Mouse (Mus musculus) myocyte (in vitro differentiated cells): Measurements from ENCODE around the gene Rnf220.

ENCODE experiments used
- CEBPB ChIP-seq: IDR thresholded peaks from 2 replicates; pipeline ENCODE4 v1.6.1; 2011; ENCODE audit warnings: mild to moderate bottlenecking, moderate library complexity; ENCODE audit not compliant: poor library complexity, insufficient read depth, severe bottlenecking
- MAX ChIP-seq: IDR thresholded peaks from one replicate; pipeline ENCODE4 v1.6.1; 2011; ENCODE audit warnings: low read depth, mild to moderate bottlenecking, control low read depth
- MYOD1 ChIP-seq, 3 experiments: IDR thresholded peaks; one replicate each; pipeline ENCODE4 v1.6.1; 2011; ENCODE audit warnings: control low read depth in 2 of 3, low read depth in 2 of 3, mild to moderate bottlenecking in 2 of 3, moderate library complexity in 1 of 3; ENCODE audit not compliant: insufficient read length in 2 of 3, control insufficient read depth in 1 of 3
- POLR2A ChIP-seq: IDR thresholded peaks from one replicate; pipeline ENCODE4 v1.6.1; 2011; ENCODE audit warnings: low read depth, mild to moderate bottlenecking, control low read depth, moderate library complexity; ENCODE audit not compliant: insufficient read length
- POLR2AphosphoS2 ChIP-seq: IDR thresholded peaks from one replicate; pipeline ENCODE4 v1.6.1; 2011; ENCODE audit warnings: low read depth, control low read depth; ENCODE audit not compliant: insufficient read length
- REST ChIP-seq: IDR thresholded peaks from one replicate; pipeline ENCODE4 v1.6.1; 2011; ENCODE audit warnings: mild to moderate bottlenecking, control low read depth, moderate library complexity; ENCODE audit not compliant: insufficient read depth, insufficient read length
- SRF ChIP-seq: IDR thresholded peaks from one replicate; pipeline ENCODE4 v1.6.1; 2011; ENCODE audit warnings: low read depth; ENCODE audit not compliant: control insufficient read depth, insufficient read length
- TCF12 ChIP-seq: IDR thresholded peaks from one replicate; pipeline ENCODE4 v1.6.1; 2011; ENCODE audit warnings: mild to moderate bottlenecking, control low read depth; ENCODE audit not compliant: poor library complexity, insufficient read depth, severe bottlenecking
- TCF3 ChIP-seq: IDR thresholded peaks from one replicate; pipeline ENCODE4 v1.6.1; 2011; ENCODE audit warnings: low read depth, control low read depth; ENCODE audit not compliant: insufficient read length
- USF1 ChIP-seq: IDR thresholded peaks from one replicate; pipeline ENCODE4 v1.6.1; 2011; ENCODE audit warnings: low read depth, mild to moderate bottlenecking, control low read depth, moderate library complexity

DNA sequence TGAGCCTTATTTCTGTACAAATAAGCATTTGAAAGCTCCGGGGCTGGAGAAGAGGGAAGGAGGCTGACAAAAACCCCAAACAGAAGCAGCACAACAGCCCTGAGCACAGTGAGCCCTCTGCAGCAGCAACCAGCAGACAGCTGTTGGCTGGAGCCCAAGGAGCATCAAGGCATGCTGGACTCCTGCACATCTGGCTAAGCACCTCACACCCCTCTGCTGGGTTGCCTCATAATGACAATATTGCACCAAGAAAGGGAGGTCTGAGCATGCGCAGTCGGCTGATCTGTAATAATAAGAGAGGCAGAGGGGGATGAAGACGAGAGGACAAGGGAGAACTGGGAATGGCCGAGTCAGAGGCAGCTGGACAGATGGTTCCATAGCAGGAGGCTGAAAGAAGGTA, 19.5 kb downstream of the Rnf220 start:
- no peak for TF ChIP-seq POLR2A
- TF ChIP-seq USF1, result no peak
- TF ChIP-seq CEBPB, result no peak
- no peak for TF ChIP-seq MAX
- TF ChIP-seq TCF3, result no peak
- no peak for TF ChIP-seq TCF12
- no peak for TF ChIP-seq POLR2AphosphoS2
- TF ChIP-seq MYOD1 (IDR thresholded peaks at IDR 0.05; ENCODE audit: control insufficient read depth in 1 of 3, insufficient read length in 2 of 3, low read depth in 2 of 3), result no peak
- no peak for TF ChIP-seq SRF
- no peak for TF ChIP-seq REST
